In the genomic region with DNA sequence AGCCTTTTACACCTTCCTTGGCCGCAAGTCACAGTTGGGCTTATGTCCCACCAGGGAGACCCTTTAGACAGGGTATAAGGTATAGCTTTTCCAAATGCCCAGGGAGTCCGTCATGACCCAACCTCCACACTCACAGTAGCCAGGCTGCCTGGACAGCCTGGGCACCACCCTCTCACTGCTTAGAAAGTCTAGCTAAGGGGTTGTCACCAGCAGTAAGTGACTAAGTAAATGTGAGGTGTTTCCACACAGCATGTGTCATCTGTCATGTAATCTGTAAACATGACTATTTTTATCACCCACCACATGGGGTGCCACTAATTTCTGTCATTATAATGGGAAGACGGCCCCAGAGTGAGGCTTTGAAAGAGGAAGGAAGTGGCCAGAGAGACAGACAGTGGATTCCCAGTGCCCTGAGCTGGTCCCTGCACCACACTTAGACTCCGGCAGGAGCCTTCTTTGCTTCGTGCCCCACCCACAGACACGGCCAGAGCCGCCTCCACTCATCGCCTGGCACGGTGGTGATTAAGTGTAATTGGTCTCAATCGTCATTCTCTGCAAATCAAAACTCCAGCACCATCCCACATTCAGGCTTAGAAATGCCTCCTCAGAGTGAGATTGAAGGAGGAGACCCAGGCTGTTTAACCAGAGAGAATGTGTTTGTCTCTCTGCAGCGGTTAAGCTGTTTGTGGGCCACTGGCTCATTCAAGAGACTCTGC, we compare ENCODE assay signal across 15 mouse cellular contexts.
DNase-seq lines count a peak whose midpoint lies in the region; ATAC-seq and TF ChIP-seq lines count a peak whose summit lies in the region.
"Had no signal": no experiment of that assay in that cellular context is flagged by ENCODE, and none has a peak within 500 bp of the region (broad histone marks: within the 10 kb centered on the region; RNA-seq: fewer than 3 reads in every experiment).

No protein-coding gene starts in this region.

- no peak overlapping the region for H3K4me3 ChIP-seq in forebrain, postnatal 0 days (ENCODE audit: low read depth, low read length)
- H3K4me3 ChIP-seq in forebrain, embryonic 16.5 days (replicated peaks; ENCODE audit: low read length) = no peak overlapping the region
- no peak overlapping the region for H3K4me3 ChIP-seq in lung, embryonic 15.5 days
- H3K4me3 ChIP-seq in neural tube, embryonic 15.5 days (replicated peaks) = no peak overlapping the region
- H3K4me3 ChIP-seq: forebrain, embryonic 12.5 days; hindbrain, embryonic 12.5 days; limb, embryonic 13.5 days; neural tube, embryonic 12.5 days had no signal

- H3K4me1 ChIP-seq in forebrain, postnatal 0 days (ENCODE audit: insufficient read depth) = no peaks in the 10 kb centered on the region
- H3K4me1 ChIP-seq in forebrain, embryonic 16.5 days (replicated peaks; ENCODE audit: control insufficient read depth, insufficient read depth, low read length) = peaks cover 5% of the 10 kb centered on the region
- H3K4me1 ChIP-seq in lung, embryonic 15.5 days = no peaks in the 10 kb centered on the region
- peaks cover 15% of the 10 kb centered on the region for H3K4me1 ChIP-seq in neural tube, embryonic 15.5 days
- H3K4me1 ChIP-seq: forebrain, embryonic 12.5 days; hindbrain, embryonic 12.5 days; limb, embryonic 13.5 days; neural tube, embryonic 12.5 days had no signal

- TF ChIP-seq CTCF in forebrain, postnatal 0 days (IDR thresholded peaks at IDR 0.05; ENCODE audit: low read depth) = no peak

- H3K9ac ChIP-seq in forebrain, postnatal 0 days = no peak overlapping the region
- H3K9ac ChIP-seq in forebrain, embryonic 16.5 days (replicated peaks; ENCODE audit: low read depth, low read length) = no peak overlapping the region
- no peak overlapping the region for H3K9ac ChIP-seq in lung, embryonic 15.5 days
- H3K9ac ChIP-seq in neural tube, embryonic 15.5 days (replicated peaks) = no peak overlapping the region
- H3K9ac ChIP-seq: forebrain, embryonic 12.5 days; hindbrain, embryonic 12.5 days; limb, embryonic 13.5 days; neural tube, embryonic 12.5 days had no signal

- H3K27ac ChIP-seq in forebrain, postnatal 0 days (ENCODE audit: low read depth, low read length) = no peak overlapping the region
- H3K27ac ChIP-seq in forebrain, embryonic 16.5 days (ENCODE audit: low read length) = no peak overlapping the region
- H3K27ac ChIP-seq in lung, embryonic 15.5 days = no peak overlapping the region
- H3K27ac ChIP-seq in neural tube, embryonic 15.5 days (replicated peaks) = peak overlapping the region; percentile 65
- H3K27ac ChIP-seq: forebrain, embryonic 12.5 days; hindbrain, embryonic 12.5 days; limb, embryonic 13.5 days; neural tube, embryonic 12.5 days had no signal

- no peaks in the 10 kb centered on the region for H3K27me3 ChIP-seq in forebrain, postnatal 0 days (ENCODE audit: insufficient read depth, low read length)
- no peaks in the 10 kb centered on the region for H3K27me3 ChIP-seq in forebrain, embryonic 16.5 days (replicated peaks; ENCODE audit: control insufficient read depth, insufficient read depth, low read length)
- H3K27me3 ChIP-seq in lung, embryonic 15.5 days = no peaks in the 10 kb centered on the region
- no peaks in the 10 kb centered on the region for H3K27me3 ChIP-seq in neural tube, embryonic 15.5 days (replicated peaks)
- H3K27me3 ChIP-seq: limb, embryonic 13.5 days had no signal

- peak; percentile 10 for DNase-seq in forebrain, postnatal 0 days
- DNase-seq in lung, postnatal 25 days (ENCODE audit: low spot score) = no peak
- peak; percentile 47 to 65 for DNase-seq in layer of hippocampus, adult 18-20 months (ENCODE audit: low spot score in 2 of 2)
- no peak for DNase-seq in thymus, postnatal 0 days (ENCODE audit: low spot score)
- DNase-seq: cerebellum, adult 11-12 months; kidney, adult 9 months; spleen, adult 18-20 months had no signal

- H3K9me3 ChIP-seq in forebrain, postnatal 0 days (ENCODE audit: low read length) = 0 out of 2 replicates have a peak, but pooled peaks cover 4% of the 10 kb centered on the region
- peaks cover 3% of the 10 kb centered on the region for H3K9me3 ChIP-seq in forebrain, embryonic 16.5 days (ENCODE audit: control insufficient read depth, low read length)
- no peaks in the 10 kb centered on the region for H3K9me3 ChIP-seq in lung, embryonic 15.5 days
- H3K9me3 ChIP-seq in neural tube, embryonic 15.5 days (replicated peaks) = no peaks in the 10 kb centered on the region
- H3K9me3 ChIP-seq: forebrain, embryonic 12.5 days had no signal

- no peak overlapping the region for H3K4me2 ChIP-seq in forebrain, postnatal 0 days (ENCODE audit: low read depth)
- no peak overlapping the region for H3K4me2 ChIP-seq in forebrain, embryonic 16.5 days (ENCODE audit: low read length)
- no peak overlapping the region for H3K4me2 ChIP-seq in lung, embryonic 15.5 days
- no peak overlapping the region for H3K4me2 ChIP-seq in neural tube, embryonic 15.5 days
- H3K4me2 ChIP-seq: forebrain, embryonic 12.5 days; hindbrain, embryonic 12.5 days; limb, embryonic 13.5 days; neural tube, embryonic 12.5 days had no signal

- ATAC-seq in forebrain, postnatal 0 days = peak; percentile 18; the same call in 1 of the 2 replicates
- no peak for ATAC-seq in forebrain, embryonic 16.5 days
- ATAC-seq in lung, embryonic 15.5 days (ENCODE audit: borderline replicate concordance, extremely low read depth, low FRiP score, low TSS enrichment) = 0 out of 2 replicates have a peak, but pooled peaks have one; percentile 47
- peak; percentile 79 for ATAC-seq in neural tube, embryonic 15.5 days (ENCODE audit: low FRiP score)
- ATAC-seq in megakaryocyte progenitor cell, adult 5-6 weeks (replicated peaks; ENCODE audit: poor library complexity) = no peak

- 53% methylated on average over 11 of the region's 11 CpGs for WGBS in forebrain, postnatal 0 days
- 62% methylated on average over 11 of the region's 11 CpGs for WGBS in forebrain, embryonic 16.5 days
- WGBS in lung, embryonic 15.5 days = 36% methylated on average over 11 of the region's 11 CpGs
- WGBS in neural tube, embryonic 15.5 days = 42% methylated on average over 11 of the region's 11 CpGs

- no peaks in the 10 kb centered on the region for H3K36me3 ChIP-seq in forebrain, postnatal 0 days (ENCODE audit: insufficient read depth)
- H3K36me3 ChIP-seq in forebrain, embryonic 16.5 days (ENCODE audit: control insufficient read depth, insufficient read depth) = no peaks in the 10 kb centered on the region
- H3K36me3 ChIP-seq in lung, embryonic 15.5 days = no peaks in the 10 kb centered on the region
- no peaks in the 10 kb centered on the region for H3K36me3 ChIP-seq in neural tube, embryonic 15.5 days
- H3K36me3 ChIP-seq: forebrain, embryonic 12.5 days; hindbrain, embryonic 12.5 days; limb, embryonic 13.5 days; neural tube, embryonic 12.5 days had no signal

Comparison
In these comparisons a context has a peak if more than half of its experiments do, and no peak if none do; other contexts are left out.
1. ATAC-seq: peak in forebrain, postnatal 0 days (single experiment), lung, embryonic 15.5 days (single experiment) and neural tube, embryonic 15.5 days (single experiment); none in forebrain, embryonic 16.5 days (single experiment) and megakaryocyte progenitor cell, adult 5-6 weeks (single experiment).
2. DNase-seq: peak in forebrain, postnatal 0 days (single experiment) and layer of hippocampus, adult 18-20 months (2 of 2); none in lung, postnatal 25 days (single experiment) and thymus, postnatal 0 days (single experiment).